Mouse (Mus musculus): Measurements from ENCODE around the gene Nup85. TPM values are rescaled to one million over a fixed set of nuclear protein-coding genes. Genes with fewer than 3 reads are reported as not detected.

Gene Nup85
- total RNA-seq, 1 experiment, result 279 TPM

- no peak for DNase-seq (ENCODE audit: low read depth, low spot score)
- in situ Hi-C loops (cut with MboI; ENCODE audit: low sequenced_read_pairs in 2 of 2, unreplicated experiment in 2 of 2), result no loop called here
- Histone ChIP-seq H3K9me3 (ENCODE audit: control insufficient read depth, insufficient read depth, low read depth, low read length) (no peaks in the 10 kb centered on the region), H3K4me3 (ENCODE audit: insufficient read depth in 1 of 2, low read depth in 1 of 2, low read length in 2 of 2, poor library complexity in 1 of 2, severe bottlenecking in 1 of 2) (peak overlapping the region; percentile 84 to 99), H3K36me3 (ENCODE audit: control insufficient read depth, insufficient read depth, low read length, poor library complexity, severe bottlenecking) (peaks cover 24% of the 10 kb centered on the region), H3K27ac (ENCODE audit: insufficient read depth, low read depth, low read length, poor library complexity, severe bottlenecking) (peak overlapping the region; percentile 97; the same call in 1 of the 2 replicates), H3K9ac (ENCODE audit: insufficient read depth, low read depth, low read length, poor library complexity, severe bottlenecking) (peak overlapping the region; percentile 99), H3K4me1 (ENCODE audit: control insufficient read depth in 2 of 2, insufficient read depth in 2 of 2, low read length in 2 of 2, poor library complexity in 1 of 2) (peaks cover 3 to 6% of the 10 kb centered on the region in 2 experiments)
- no peak for TF ChIP-seq CHD2 (IDR thresholded peaks at IDR 0.05; ENCODE audit: low read depth, low read length)
- no peak for TF ChIP-seq ZNF384 (IDR thresholded peaks at IDR 0.05; ENCODE audit: low read depth, low read length)
- TF ChIP-seq MAFK (IDR thresholded peaks at IDR 0.05; ENCODE audit: insufficient read depth, low read depth, low read length), result no peak
- TF ChIP-seq ZC3H11A (IDR thresholded peaks at IDR 0.05; ENCODE audit: borderline replicate concordance, low read depth, low read length), result no peak
- TF ChIP-seq HCFC1 (IDR thresholded peaks at IDR 0.05; ENCODE audit: borderline replicate concordance, insufficient read depth, low read length), result no peak
Observed at GRCm38 (mm10) chr11:115534759-115535371, 29.4 kb upstream of the Nup85 start.

GRCm38 (mm10) chr11:115535401-115536037 is 28.7 kb upstream of the Nup85 start:
- peak overlapping the region; percentile 99 for H3K9ac ChIP-seq (ENCODE audit: insufficient read depth, low read depth, low read length, poor library complexity, severe bottlenecking)
- no peak for DNase-seq (ENCODE audit: low read depth, low spot score)

GRCm38 (mm10) chr11:115536038-115536681 is 28.1 kb upstream of the Nup85 start, which contains the start of gene Sumo2:
Sumo2 (minus strand) TSS chr11:115536276.
- H3K27ac ChIP-seq (ENCODE audit: insufficient read depth, low read depth, low read length, poor library complexity, severe bottlenecking), result peak within 1 kb of the TSS; percentile 99
- in situ Hi-C loops (cut with MboI; ENCODE audit: low sequenced_read_pairs in 2 of 2, unreplicated experiment in 2 of 2), result no loop called here
- H3K4me1 ChIP-seq (ENCODE audit: control insufficient read depth in 2 of 2, insufficient read depth in 2 of 2, low read length in 2 of 2, poor library complexity in 1 of 2), result peaks cover 3 to 6% of the 10 kb centered on the region in 2 experiments
- peaks cover 22% of the 10 kb centered on the region for H3K36me3 ChIP-seq (ENCODE audit: control insufficient read depth, insufficient read depth, low read length, poor library complexity, severe bottlenecking)
- TF ChIP-seq MAFK (IDR thresholded peaks at IDR 0.05; ENCODE audit: insufficient read depth, low read depth, low read length) (no peak), HCFC1 (IDR thresholded peaks at IDR 0.05; ENCODE audit: borderline replicate concordance, insufficient read depth, low read length) (peak; percentile 66; the same call in 1 of the 2 replicates), ZNF384 (IDR thresholded peaks at IDR 0.05; ENCODE audit: low read depth, low read length) (0 out of 2 replicates have a peak, but pooled peaks have one; percentile 24)
- H3K9ac ChIP-seq (ENCODE audit: insufficient read depth, low read depth, low read length, poor library complexity, severe bottlenecking), result peak within 1 kb of the TSS; percentile 99
- DNase-seq (ENCODE audit: low read depth, low spot score), result peak; percentile 97
- peak within 1 kb of the TSS; percentile 84 to 99 for H3K4me3 ChIP-seq (ENCODE audit: insufficient read depth in 1 of 2, low read depth in 1 of 2, low read length in 2 of 2, poor library complexity in 1 of 2, severe bottlenecking in 1 of 2)
- H3K9me3 ChIP-seq (ENCODE audit: control insufficient read depth, insufficient read depth, low read depth, low read length), result no peaks in the 10 kb centered on the region

More at GRCm38 (mm10) chr11:115535401-115536037, 28.7 kb upstream of the Nup85 start:
- no peaks in the 10 kb centered on the region for H3K9me3 ChIP-seq (ENCODE audit: control insufficient read depth, insufficient read depth, low read depth, low read length)
- peak overlapping the region; percentile 84 to 99 for H3K4me3 ChIP-seq (ENCODE audit: insufficient read depth in 1 of 2, low read depth in 1 of 2, low read length in 2 of 2, poor library complexity in 1 of 2, severe bottlenecking in 1 of 2)
- H3K27ac ChIP-seq (ENCODE audit: insufficient read depth, low read depth, low read length, poor library complexity, severe bottlenecking), result peak overlapping the region; percentile 97
- peaks cover 3 to 6% of the 10 kb centered on the region in 2 experiments for H3K4me1 ChIP-seq (ENCODE audit: control insufficient read depth in 2 of 2, insufficient read depth in 2 of 2, low read length in 2 of 2, poor library complexity in 1 of 2)
- peaks cover 24% of the 10 kb centered on the region for H3K36me3 ChIP-seq (ENCODE audit: control insufficient read depth, insufficient read depth, low read length, poor library complexity, severe bottlenecking)
- TF ChIP-seq ZNF384 (IDR thresholded peaks at IDR 0.05; ENCODE audit: low read depth, low read length), result no peak
- no peak for TF ChIP-seq MAFK (IDR thresholded peaks at IDR 0.05; ENCODE audit: insufficient read depth, low read depth, low read length)
- TF ChIP-seq HCFC1 (IDR thresholded peaks at IDR 0.05; ENCODE audit: borderline replicate concordance, insufficient read depth, low read length), result no peak
- TF ChIP-seq CHD2 (IDR thresholded peaks at IDR 0.05; ENCODE audit: low read depth, low read length), result no peak
- no peak for TF ChIP-seq ZC3H11A (IDR thresholded peaks at IDR 0.05; ENCODE audit: borderline replicate concordance, low read depth, low read length)
- in situ Hi-C loops (cut with MboI; ENCODE audit: low sequenced_read_pairs in 2 of 2, unreplicated experiment in 2 of 2), result no loop called here

GRCm38 (mm10) chr11:115536856-115537568 is 27.2 kb upstream of the Nup85 start:
- TF ChIP-seq MAFK (IDR thresholded peaks at IDR 0.05; ENCODE audit: insufficient read depth, low read depth, low read length), result no peak
- peak; percentile 86 for TF ChIP-seq ZNF384 (IDR thresholded peaks at IDR 0.05; ENCODE audit: low read depth, low read length)
- Histone ChIP-seq H3K4me1 (ENCODE audit: control insufficient read depth in 2 of 2, insufficient read depth in 2 of 2, low read length in 2 of 2, poor library complexity in 1 of 2) (peaks cover 3 to 6% of the 10 kb centered on the region in 2 experiments), H3K9ac (ENCODE audit: insufficient read depth, low read depth, low read length, poor library complexity, severe bottlenecking) (peak overlapping the region; percentile 85), H3K36me3 (ENCODE audit: control insufficient read depth, insufficient read depth, low read length, poor library complexity, severe bottlenecking) (peaks cover 14% of the 10 kb centered on the region), H3K27ac (ENCODE audit: insufficient read depth, low read depth, low read length, poor library complexity, severe bottlenecking) (peak overlapping the region; percentile 99), H3K9me3 (ENCODE audit: control insufficient read depth, insufficient read depth, low read depth, low read length) (no peaks in the 10 kb centered on the region), H3K4me3 (ENCODE audit: insufficient read depth in 1 of 2, low read depth in 1 of 2, low read length in 2 of 2, poor library complexity in 1 of 2, severe bottlenecking in 1 of 2) (peak overlapping the region; percentile 53 to 68)
- no peak for DNase-seq (ENCODE audit: low read depth, low spot score)
- in situ Hi-C loops (cut with MboI; ENCODE audit: low sequenced_read_pairs in 2 of 2, unreplicated experiment in 2 of 2), result no loop called here
